Mouse (Mus musculus) erythroblast, embryonic 14.5 days (primary cell): ENCODE data around the gene Ireb2. TPM values are rescaled to one million over a fixed set of nuclear protein-coding genes. Genes with fewer than 3 reads are reported as not detected.

ENCODE experiments used
- H3K27me3 ChIP-seq: 2 replicates; pipeline ENCODE4 v1.6.1; 2012; ENCODE audit warnings: inconsistent platforms; ENCODE audit not compliant: control insufficient read depth
- H3K36me3 ChIP-seq: 2 replicates; pipeline ENCODE4 v1.6.1; 2012; ENCODE audit warnings: mild to moderate bottlenecking, inconsistent platforms; ENCODE audit not compliant: control insufficient read depth
- H3K4me1 ChIP-seq: 2 replicates; pipeline ENCODE4 v1.6.1; 2012; ENCODE audit warnings: inconsistent platforms; ENCODE audit not compliant: control insufficient read depth
- H3K4me3 ChIP-seq: replicated peaks from 2 replicates; pipeline ENCODE3; 2012; ENCODE audit warnings: moderate library complexity, mild to moderate bottlenecking, inconsistent platforms
- H3K9me3 ChIP-seq: 2 replicates; pipeline ENCODE4 v1.6.1; 2012; ENCODE audit warnings: low read length, inconsistent platforms, mixed read lengths; ENCODE audit not compliant: control insufficient read depth
- GATA1 ChIP-seq: IDR thresholded peaks from 2 replicates; pipeline ENCODE4 v1.6.1; 2012; ENCODE audit warnings: low read length, inconsistent platforms, mixed read lengths
- TAL1 ChIP-seq: IDR thresholded peaks from 3 replicates; pipeline ENCODE4 v1.6.1; 2012; ENCODE audit warnings: low read length, inconsistent platforms, mixed read lengths
- polyA plus RNA-seq: library from polyadenylated mRNA; stranded (reverse); fragments of >175 nt; gene quantifications from 2 replicates; pipeline ENCODE4 v1.2.3, GENCODE M21; 2012

Ireb2 gene
- polyA plus RNA-seq, 1 experiment, result 0.06 TPM

- TF ChIP-seq GATA1, result no peak
- TF ChIP-seq TAL1, result no peak
- Histone ChIP-seq H3K27me3 (peaks cover 6% of the 10 kb centered on the region), H3K4me1 (peaks cover 23% of the 10 kb centered on the region), H3K9me3 (no peaks in the 10 kb centered on the region), H3K36me3 (peaks cover 8% of the 10 kb centered on the region), H3K4me3 (no peak overlapping the region)
These were observed 3.1 kb upstream of the Ireb2 start for GRCm38 (mm10) chr9:54860526-54860925.

- no peak overlapping the region for H3K4me3 ChIP-seq
- H3K27me3 ChIP-seq, result no peaks in the 10 kb centered on the region
- TF ChIP-seq GATA1, result no peak
- no peak for TF ChIP-seq TAL1
- H3K9me3 ChIP-seq, result no peaks in the 10 kb centered on the region
- peaks cover 82% of the 10 kb centered on the region for H3K36me3 ChIP-seq
- peaks cover 3% of the 10 kb centered on the region for H3K4me1 ChIP-seq
These were observed 15.2 kb downstream of the Ireb2 start for GRCm38 (mm10) chr9:54878759-54879158.

- H3K9me3 ChIP-seq, result no peaks in the 10 kb centered on the region
- no peak for TF ChIP-seq TAL1
- TF ChIP-seq GATA1, result no peak
- peaks cover 74% of the 10 kb centered on the region for H3K36me3 ChIP-seq
- no peaks in the 10 kb centered on the region for H3K4me1 ChIP-seq
- no peak overlapping the region for H3K4me3 ChIP-seq
- H3K27me3 ChIP-seq, result no peaks in the 10 kb centered on the region
These were observed 28.5 kb downstream of the Ireb2 start for GRCm38 (mm10) chr9:54892111-54892510.

DNA sequence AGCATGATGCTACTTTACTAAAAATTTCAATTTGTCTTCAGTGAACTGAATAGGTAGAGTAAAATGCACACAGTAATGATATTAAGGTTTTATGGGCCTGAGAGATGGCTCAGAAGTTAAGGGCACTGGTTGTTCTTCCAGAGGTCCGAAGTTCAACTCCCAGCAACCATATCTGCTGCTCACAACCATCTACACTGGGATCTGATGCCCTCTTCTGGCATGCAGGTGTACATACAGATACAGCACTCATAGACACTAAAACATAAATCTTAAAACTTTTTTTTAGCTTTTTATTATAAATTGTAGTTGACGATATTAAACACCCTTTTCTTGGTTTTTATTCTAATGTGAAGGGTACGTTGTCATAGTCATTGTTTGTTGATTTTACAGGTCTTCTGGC is 33.5 kb downstream of the Ireb2 start:
- Histone ChIP-seq H3K27me3 (no peaks in the 10 kb centered on the region), H3K4me3 (no peak overlapping the region), H3K36me3 (peaks cover 82% of the 10 kb centered on the region), H3K4me1 (no peaks in the 10 kb centered on the region), H3K9me3 (no peaks in the 10 kb centered on the region)
- no peak for TF ChIP-seq TAL1
- no peak for TF ChIP-seq GATA1

DNA sequence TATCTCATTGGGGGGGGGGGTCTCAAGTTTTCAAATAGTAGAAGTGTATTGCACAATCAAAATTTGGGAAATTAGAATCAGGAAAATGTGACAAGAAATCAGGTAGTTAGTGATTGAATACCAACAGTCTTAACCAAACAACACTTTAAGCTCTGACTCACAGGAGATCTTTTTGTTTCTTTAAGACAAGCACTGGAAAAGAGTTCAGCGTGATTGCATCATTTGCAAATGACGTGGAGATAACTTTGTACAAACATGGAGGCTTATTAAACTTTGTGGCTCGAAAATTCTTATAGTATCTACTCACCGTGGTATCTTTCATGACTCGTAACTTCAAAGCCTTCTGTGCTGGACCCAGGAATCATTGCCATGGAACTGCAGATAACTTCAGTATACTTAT is 45.9 kb downstream of the Ireb2 start:
- no peaks in the 10 kb centered on the region for H3K9me3 ChIP-seq
- H3K4me1 ChIP-seq, result no peaks in the 10 kb centered on the region
- no peaks in the 10 kb centered on the region for H3K27me3 ChIP-seq
- no peak for TF ChIP-seq TAL1
- no peak for TF ChIP-seq GATA1
- H3K4me3 ChIP-seq, result no peak overlapping the region
- H3K36me3 ChIP-seq, result peaks cover 58% of the 10 kb centered on the region

DNA sequence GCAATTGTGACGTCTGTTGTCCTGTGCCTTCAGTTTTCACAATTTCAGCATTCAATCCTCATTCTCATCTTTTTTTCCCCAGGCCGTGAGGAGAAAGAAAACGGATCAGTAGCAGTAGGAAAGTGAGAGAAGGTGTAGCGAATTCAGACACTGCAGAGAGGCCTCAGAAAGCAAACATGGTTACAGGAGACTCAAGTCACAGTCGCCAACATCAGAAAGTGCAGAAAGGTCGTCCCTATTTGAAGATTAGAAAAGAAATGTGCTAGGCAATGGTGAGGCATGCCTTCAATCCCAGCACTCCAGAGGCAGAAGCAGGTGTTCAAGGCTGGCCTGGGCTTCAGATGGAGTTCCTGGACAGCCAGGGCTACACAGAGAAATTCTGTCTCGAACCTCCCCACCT is 52.0 kb downstream of the Ireb2 start:
- Histone ChIP-seq H3K36me3 (peaks cover 9% of the 10 kb centered on the region), H3K4me3 (no peak overlapping the region), H3K9me3 (peaks cover 5% of the 10 kb centered on the region), H3K27me3 (peaks cover 19% of the 10 kb centered on the region), H3K4me1 (peaks cover 6% of the 10 kb centered on the region)
- TF ChIP-seq GATA1 (no peak), TAL1 (no peak)

- Histone ChIP-seq H3K27me3 (peaks cover 19% of the 10 kb centered on the region), H3K36me3 (peaks cover 5% of the 10 kb centered on the region), H3K9me3 (peaks cover 5% of the 10 kb centered on the region), H3K4me1 (peaks cover 6% of the 10 kb centered on the region), H3K4me3 (no peak overlapping the region)
- TF ChIP-seq GATA1 (no peak), TAL1 (no peak)
These were observed 52.8 kb downstream of the Ireb2 start for GRCm38 (mm10) chr9:54916401-54916800.

- no peak for TF ChIP-seq TAL1
- no peak for TF ChIP-seq GATA1
- H3K27me3 ChIP-seq, result peaks cover 19% of the 10 kb centered on the region
- H3K36me3 ChIP-seq, result no peaks in the 10 kb centered on the region
- H3K9me3 ChIP-seq, result peaks cover 5% of the 10 kb centered on the region
- H3K4me1 ChIP-seq, result peaks cover 6% of the 10 kb centered on the region
- H3K4me3 ChIP-seq, result peak within 1 kb of the TSS; percentile 57
These were observed 53.6 kb downstream of the Ireb2 start, which contains the start of gene Hykk for GRCm38 (mm10) chr9:54917010-54917677. Hykk (plus strand) TSS chr9:54917283.

- H3K4me3 ChIP-seq, result no peak overlapping the region
- peaks cover 6% of the 10 kb centered on the region for H3K4me1 ChIP-seq
- H3K9me3 ChIP-seq, result peaks cover 5% of the 10 kb centered on the region
- peaks cover 19% of the 10 kb centered on the region for H3K27me3 ChIP-seq
- TF ChIP-seq GATA1 (no peak), TAL1 (no peak)
- H3K36me3 ChIP-seq, result no peaks in the 10 kb centered on the region; the same call in 1 of the 2 replicates
These were observed 54.6 kb downstream of the Ireb2 start for GRCm38 (mm10) chr9:54918191-54918590.

GRCm38 (mm10) chr9:54918781-54919180 is 55.2 kb downstream of the Ireb2 start:
- Histone ChIP-seq H3K9me3 (peaks cover 5% of the 10 kb centered on the region), H3K36me3 (no peaks in the 10 kb centered on the region; the same call in 1 of the 2 replicates), H3K4me3 (no peak overlapping the region), H3K4me1 (peaks cover 6% of the 10 kb centered on the region), H3K27me3 (peaks cover 19% of the 10 kb centered on the region)
- TF ChIP-seq TAL1 (no peak), GATA1 (no peak)
